In genomic region chr11:94500362-94500761, GRCm38 (mm10) we compare ENCODE assay signal across 10 mouse cellular contexts. TPM values are rescaled to one million over a fixed set of nuclear protein-coding genes. Genes with fewer than 3 reads are reported as not detected.
DNase-seq lines count a peak whose midpoint lies in the region; ATAC-seq lines count a peak whose summit lies in the region.
"Had no signal": no experiment of that assay in that cellular context is flagged by ENCODE, and none has a peak within 500 bp of the region (broad histone marks: within the 10 kb centered on the region; RNA-seq: fewer than 3 reads in every experiment).

No protein-coding gene starts in this region.

- H3K4me1 ChIP-seq in hindbrain, embryonic 10.5 days (replicated peaks) = peaks cover 37% of the 10 kb centered on the region
- peaks cover 10% of the 10 kb centered on the region for H3K4me1 ChIP-seq in hindbrain, embryonic 11.5 days (replicated peaks; ENCODE audit: control insufficient read depth, insufficient read depth, low read length)
- peaks cover 21% of the 10 kb centered on the region for H3K4me1 ChIP-seq in neural tube, embryonic 12.5 days
- peaks cover 35% of the 10 kb centered on the region for H3K4me1 ChIP-seq in limb, embryonic 10.5 days

- no peak for ATAC-seq in hindbrain, embryonic 11.5 days (ENCODE audit: low FRiP score)
- no peak for ATAC-seq in neural tube, embryonic 12.5 days (ENCODE audit: low FRiP score, low read depth)

- H3K4me2 ChIP-seq in hindbrain, embryonic 11.5 days (replicated peaks; ENCODE audit: low read depth, low read length) = no peak overlapping the region
- peak overlapping the region; percentile 61 for H3K4me2 ChIP-seq in neural tube, embryonic 12.5 days (replicated peaks)

- WGBS in hindbrain, embryonic 10.5 days = 22% methylated on average over 8 of the region's 8 CpGs
- WGBS in hindbrain, embryonic 11.5 days = 21% methylated on average over 8 of the region's 8 CpGs
- WGBS in neural tube, embryonic 12.5 days = 26% methylated on average over 8 of the region's 8 CpGs
- WGBS in limb, embryonic 10.5 days = 25% methylated on average over 8 of the region's 8 CpGs

- DNase-seq in hindbrain, embryonic 10.5 days (ENCODE audit: low spot score) = no peak
- DNase-seq in hindbrain, embryonic 11.5 days (ENCODE audit: low spot score) = no peak
- DNase-seq in neural tube, embryonic 10.5 days (ENCODE audit: extremely low spot score, low spot score) = no peak
- no peak for DNase-seq in limb, embryonic 10.5 days (ENCODE audit: low spot score)
- DNase-seq in left cerebral cortex, adult 18-20 months (ENCODE audit: low spot score in 2 of 2) = no peak
- DNase-seq in layer of hippocampus, adult 11-12 months (ENCODE audit: low spot score) = no peak

- no peaks in the 10 kb centered on the region for H3K9me3 ChIP-seq in hindbrain, embryonic 10.5 days
- no peaks in the 10 kb centered on the region for H3K9me3 ChIP-seq in hindbrain, embryonic 11.5 days (ENCODE audit: control insufficient read depth, low read length)
- H3K9me3 ChIP-seq in neural tube, embryonic 12.5 days = no peaks in the 10 kb centered on the region
- H3K9me3 ChIP-seq in limb, embryonic 10.5 days (replicated peaks) = no peaks in the 10 kb centered on the region

- H3K36me3 ChIP-seq in hindbrain, embryonic 10.5 days = no peaks in the 10 kb centered on the region
- H3K36me3 ChIP-seq in hindbrain, embryonic 11.5 days (ENCODE audit: control insufficient read depth, insufficient read depth, low read length) = no peaks in the 10 kb centered on the region
- H3K36me3 ChIP-seq in neural tube, embryonic 12.5 days = no peaks in the 10 kb centered on the region
- no peaks in the 10 kb centered on the region for H3K36me3 ChIP-seq in limb, embryonic 10.5 days

- H3K27me3 ChIP-seq in hindbrain, embryonic 10.5 days (ENCODE audit: insufficient read depth, poor library complexity, severe bottlenecking) = peaks cover 67% of the 10 kb centered on the region
- peaks cover 15% of the 10 kb centered on the region for H3K27me3 ChIP-seq in hindbrain, embryonic 11.5 days (ENCODE audit: control insufficient read depth, insufficient read depth, low read length)
- H3K27me3 ChIP-seq in neural tube, embryonic 12.5 days (replicated peaks) = peaks cover 28% of the 10 kb centered on the region
- H3K27me3 ChIP-seq in limb, embryonic 10.5 days (ENCODE audit: low read depth, poor library complexity, severe bottlenecking) = peaks cover 54% of the 10 kb centered on the region

- no peak overlapping the region for H3K9ac ChIP-seq in hindbrain, embryonic 11.5 days (ENCODE audit: low read depth, low read length)
- H3K9ac ChIP-seq in neural tube, embryonic 12.5 days = no peak overlapping the region

- peak overlapping the region; percentile 78 for H3K27ac ChIP-seq in hindbrain, embryonic 10.5 days
- H3K27ac ChIP-seq in hindbrain, embryonic 11.5 days (ENCODE audit: low read depth, low read length) = no peak overlapping the region
- no peak overlapping the region for H3K27ac ChIP-seq in neural tube, embryonic 12.5 days
- peak overlapping the region; percentile 79 for H3K27ac ChIP-seq in limb, embryonic 10.5 days
- H3K27ac ChIP-seq: left cerebral cortex, adult 2 months had no signal

- H3K4me3 ChIP-seq in hindbrain, embryonic 10.5 days = peak overlapping the region; percentile 45; the same call in 1 of the 2 replicates
- no peak overlapping the region for H3K4me3 ChIP-seq in hindbrain, embryonic 11.5 days (ENCODE audit: low read depth, low read length)
- H3K4me3 ChIP-seq in neural tube, embryonic 12.5 days = no peak overlapping the region
- peak overlapping the region; percentile 56 for H3K4me3 ChIP-seq in limb, embryonic 10.5 days

RNA-seq across cellular contexts. Expression of gene Epn3, which starts 0.6 kb away (rescaled TPM):
- polyA plus RNA-seq in hindbrain, embryonic 10.5 days (2016; fragmentation: Nextera tagmentation; extraction: Ambion mirVana) = 1.7 and 1.9 TPM in 2 replicates
- polyA plus RNA-seq in hindbrain, embryonic 11.5 days (2014; fragmentation: Nextera tagmentation; extraction: Ambion mirVana) = 0.80 and 1.3 TPM in 2 replicates
- polyA plus RNA-seq in neural tube, embryonic 12.5 days (2016; fragmentation: Nextera tagmentation; extraction: Ambion mirVana) = 0.43 and 0.62 TPM in 2 replicates
- polyA plus RNA-seq in limb, embryonic 10.5 days (2016; fragmentation: Nextera tagmentation; extraction: Ambion mirVana) = 3.0 and 3.6 TPM in 2 replicates
- total RNA-seq in left cerebral cortex, adult 18-20 months (2021) = 1 to 10 TPM in 1 of 2 experiments, under 1 TPM in 1; 0.84 to 2.0 TPM
- total RNA-seq: megakaryocyte, adult 5-6 weeks had no signal

RNA-seq across cellular contexts. Expression of gene Spata20, which starts 14.4 kb away (rescaled TPM):
- polyA plus RNA-seq in hindbrain, embryonic 10.5 days (2016; fragmentation: Nextera tagmentation; extraction: Ambion mirVana) = 0.05 TPM in 1 of 2 replicates, not detected in the other
- polyA plus RNA-seq in hindbrain, embryonic 11.5 days (2014; fragmentation: Nextera tagmentation; extraction: Ambion mirVana) = not detected in 2 replicates
- polyA plus RNA-seq in neural tube, embryonic 12.5 days (2016; fragmentation: Nextera tagmentation; extraction: Ambion mirVana) = 0.19 TPM in 1 of 2 replicates, not detected in the other
- 0.05 TPM in 1 of 2 replicates, not detected in the other for polyA plus RNA-seq in limb, embryonic 10.5 days (2016; fragmentation: Nextera tagmentation; extraction: Ambion mirVana)
- total RNA-seq in left cerebral cortex, adult 18-20 months (2021) = not detected
- total RNA-seq: megakaryocyte, adult 5-6 weeks had no signal
- polyA plus RNA-seq: small intestine, adult 2 months had no signal

RNA-seq across cellular contexts. Expression of gene Mycbpap, which starts 21.2 kb away (rescaled TPM):
- polyA plus RNA-seq in hindbrain, embryonic 10.5 days (2016; fragmentation: Nextera tagmentation; extraction: Ambion mirVana) = 3.9 and 4.6 TPM in 2 replicates
- polyA plus RNA-seq in hindbrain, embryonic 11.5 days (2014; fragmentation: Nextera tagmentation; extraction: Ambion mirVana) = 2.1 and 3.3 TPM in 2 replicates
- 1.8 and 2.5 TPM in 2 replicates for polyA plus RNA-seq in neural tube, embryonic 12.5 days (2016; fragmentation: Nextera tagmentation; extraction: Ambion mirVana)
- 2.7 and 5.0 TPM in 2 replicates for polyA plus RNA-seq in limb, embryonic 10.5 days (2016; fragmentation: Nextera tagmentation; extraction: Ambion mirVana)
- 1 to 10 TPM; 5.7 to 7.8 TPM for total RNA-seq in left cerebral cortex, adult 18-20 months (2021)
- total RNA-seq: megakaryocyte, adult 5-6 weeks had no signal

RNA-seq across cellular contexts. Expression of gene Cacna1g, which starts 26.4 kb away (rescaled TPM):
- polyA plus RNA-seq in hindbrain, embryonic 10.5 days (2016; fragmentation: Nextera tagmentation; extraction: Ambion mirVana) = 5.3 and 7.7 TPM in 2 replicates
- 10.9 and 19.3 TPM in 2 replicates for polyA plus RNA-seq in hindbrain, embryonic 11.5 days (2014; fragmentation: Nextera tagmentation; extraction: Ambion mirVana)
- 10.3 and 12.0 TPM in 2 replicates for polyA plus RNA-seq in neural tube, embryonic 12.5 days (2016; fragmentation: Nextera tagmentation; extraction: Ambion mirVana)
- polyA plus RNA-seq in limb, embryonic 10.5 days (2016; fragmentation: Nextera tagmentation; extraction: Ambion mirVana) = 12.7 and 21.4 TPM in 2 replicates
- 10 to 100 TPM; 72.0 to 86.1 TPM for total RNA-seq in left cerebral cortex, adult 18-20 months (2021)

RNA-seq across cellular contexts. Expression of gene Rsad1, which starts 48.7 kb away (rescaled TPM):
- 3.6 and 4.3 TPM in 2 replicates for polyA plus RNA-seq in hindbrain, embryonic 10.5 days (2016; fragmentation: Nextera tagmentation; extraction: Ambion mirVana)
- polyA plus RNA-seq in hindbrain, embryonic 11.5 days (2014; fragmentation: Nextera tagmentation; extraction: Ambion mirVana) = 3.4 TPM in 2 replicates
- polyA plus RNA-seq in neural tube, embryonic 12.5 days (2016; fragmentation: Nextera tagmentation; extraction: Ambion mirVana) = 3.8 and 4.1 TPM in 2 replicates
- polyA plus RNA-seq in limb, embryonic 10.5 days (2016; fragmentation: Nextera tagmentation; extraction: Ambion mirVana) = 3.0 and 4.5 TPM in 2 replicates
- total RNA-seq in left cerebral cortex, adult 18-20 months (2021) = 10 to 100 TPM; 10.5 to 13.4 TPM

Comparison
In these comparisons a context has a peak if more than half of its experiments do, and no peak if none do; other contexts are left out.
1. H3K27ac ChIP-seq: peak in hindbrain, embryonic 10.5 days (single experiment) and limb, embryonic 10.5 days (single experiment); none in hindbrain, embryonic 11.5 days (single experiment) and neural tube, embryonic 12.5 days (single experiment).
2. H3K4me3 ChIP-seq: peak in hindbrain, embryonic 10.5 days (single experiment) and limb, embryonic 10.5 days (single experiment); none in hindbrain, embryonic 11.5 days (single experiment) and neural tube, embryonic 12.5 days (single experiment).